Mouse (Mus musculus) cerebellum, adult 8-10 months (tissue): ENCODE data around the gene Pde4b.

Experiments used
- DNase-seq: peaks from one replicate; pipeline ENCODE4 v3.0.0; 2022

Pde4b gene

GRCm38 (mm10) chr4:102623789-102624611, 536.7 kb downstream of the Pde4b start:
- no peak for DNase-seq

- no peak for DNase-seq
Measured at GRCm38 (mm10) chr4:102624937-102625336, 537.6 kb downstream of the Pde4b start.

- no peak for DNase-seq
Measured at GRCm38 (mm10) chr4:102627799-102628198, 540.5 kb downstream of the Pde4b start.

- no peak for DNase-seq
Measured at GRCm38 (mm10) chr4:102629621-102630020, 542.3 kb downstream of the Pde4b start.

- DNase-seq = no peak
Measured at GRCm38 (mm10) chr4:102630261-102630660, 542.9 kb downstream of the Pde4b start.

- no peak for DNase-seq
Measured at GRCm38 (mm10) chr4:102631624-102632023, 544.3 kb downstream of the Pde4b start.

GRCm38 (mm10) chr4:102633241-102633640, 545.9 kb downstream of the Pde4b start:
- DNase-seq = no peak

- no peak for DNase-seq
Measured at GRCm38 (mm10) chr4:102635258-102635657, 547.9 kb downstream of the Pde4b start.

GRCm38 (mm10) chr4:102635944-102636343, 548.6 kb downstream of the Pde4b start:
- no peak for DNase-seq

- no peak for DNase-seq
Measured at GRCm38 (mm10) chr4:102637348-102637910, 550.1 kb downstream of the Pde4b start.

GRCm38 (mm10) chr4:102640942-102641341, 553.6 kb downstream of the Pde4b start:
- no peak for DNase-seq

- DNase-seq = no peak
Measured at GRCm38 (mm10) chr4:102644062-102644461, 556.7 kb downstream of the Pde4b start.

GRCm38 (mm10) chr4:102647056-102647455, 559.7 kb downstream of the Pde4b start:
- DNase-seq = no peak

GRCm38 (mm10) chr4:102655331-102655730, 568.0 kb downstream of the Pde4b start:
- no peak for DNase-seq

- peak; percentile 48 for DNase-seq
Measured at GRCm38 (mm10) chr4:102656494-102657036, 569.2 kb downstream of the Pde4b start.
